Mouse (Mus musculus): ENCODE measurements around the gene Zfp629. TPM values are rescaled to one million over a fixed set of nuclear protein-coding genes. Genes with fewer than 3 reads are reported as not detected.

Gene Zfp629
- total RNA-seq, 2 experiments from 2014 or later = 16.5 TPM

- DNase-seq = peak; percentile 63 to 65
Measured at GRCm38 (mm10) chr7:127614511-127614890, 1.1 kb downstream of the Zfp629 start.

GRCm38 (mm10) chr7:127614091-127614490 lies 1.5 kb downstream of the Zfp629 start:
- DNase-seq = peak in 1 of 2 experiments; percentile 30

DNA sequence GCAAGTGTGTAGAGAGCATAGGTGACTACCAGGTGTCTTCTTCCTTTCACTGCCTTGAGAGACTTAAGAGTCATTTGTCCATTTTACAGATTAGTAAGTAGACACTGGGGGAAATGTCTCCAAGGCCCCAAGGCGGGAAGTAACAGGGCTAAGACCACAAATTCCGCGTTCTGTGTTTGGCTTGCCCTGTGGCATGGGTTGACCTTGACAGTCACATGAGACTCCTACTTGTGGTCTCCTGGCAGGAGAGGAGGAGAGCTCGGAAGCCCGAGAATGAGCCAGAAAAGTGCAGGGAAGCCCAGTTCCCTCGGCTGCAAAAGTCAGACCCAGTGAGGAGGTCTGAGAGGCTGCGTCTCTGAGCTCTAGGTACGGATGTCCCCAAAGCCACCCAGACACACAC lies 2.1 kb downstream of the Zfp629 start:
- DNase-seq = no peak

GRCm38 (mm10) chr7:127611561-127611960 lies 4.0 kb downstream of the Zfp629 start:
- DNase-seq = no peak

GRCm38 (mm10) chr7:127611011-127611410 lies 4.6 kb downstream of the Zfp629 start:
- DNase-seq = no peak

DNA sequence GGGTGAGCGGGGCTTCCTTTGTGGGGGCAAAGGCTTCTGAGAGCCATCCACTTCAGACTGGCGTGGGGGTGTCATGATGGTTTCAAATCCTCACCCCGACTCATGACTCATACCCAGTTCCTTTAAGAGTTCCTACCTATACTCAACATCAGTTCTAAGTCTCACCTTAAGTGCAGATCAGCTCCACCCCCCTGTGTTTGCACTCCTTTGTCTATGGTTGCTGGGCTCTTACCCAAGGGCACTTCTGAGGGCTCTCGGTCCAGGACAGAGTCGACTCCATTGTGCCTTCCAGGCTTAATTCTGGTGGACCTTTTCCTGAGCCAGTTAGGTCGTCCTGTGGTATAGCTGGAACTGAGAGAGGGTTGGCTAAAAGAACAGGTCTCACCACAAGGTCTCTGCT lies 8.4 kb downstream of the Zfp629 start:
- no peak for DNase-seq

- no peak for DNase-seq
Measured at GRCm38 (mm10) chr7:127604256-127604655, 11.3 kb downstream of the Zfp629 start.

- DNase-seq = no peak
Measured at GRCm38 (mm10) chr7:127602903-127603302, 12.7 kb downstream of the Zfp629 start.

DNA sequence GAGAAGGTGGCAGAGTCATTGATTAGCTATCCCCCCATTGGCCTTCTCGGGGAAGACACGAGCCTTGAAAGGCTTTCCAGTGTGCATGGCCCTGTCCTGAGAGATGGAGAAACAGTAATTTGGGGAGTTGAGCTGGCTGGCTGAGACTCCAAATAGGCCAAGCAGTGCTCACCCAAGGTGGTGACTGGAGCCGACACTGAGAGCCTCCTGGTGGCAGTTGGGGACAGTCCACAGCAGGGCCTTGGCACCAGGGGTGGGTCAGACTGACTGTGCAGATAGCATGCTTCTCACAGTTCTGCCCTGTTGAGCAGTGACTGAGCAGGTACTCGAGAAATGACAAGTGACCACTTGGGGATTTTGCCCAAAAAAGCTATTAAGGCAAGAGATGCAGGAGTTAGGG lies 13.9 kb downstream of the Zfp629 start:
- DNase-seq = no peak

DNA sequence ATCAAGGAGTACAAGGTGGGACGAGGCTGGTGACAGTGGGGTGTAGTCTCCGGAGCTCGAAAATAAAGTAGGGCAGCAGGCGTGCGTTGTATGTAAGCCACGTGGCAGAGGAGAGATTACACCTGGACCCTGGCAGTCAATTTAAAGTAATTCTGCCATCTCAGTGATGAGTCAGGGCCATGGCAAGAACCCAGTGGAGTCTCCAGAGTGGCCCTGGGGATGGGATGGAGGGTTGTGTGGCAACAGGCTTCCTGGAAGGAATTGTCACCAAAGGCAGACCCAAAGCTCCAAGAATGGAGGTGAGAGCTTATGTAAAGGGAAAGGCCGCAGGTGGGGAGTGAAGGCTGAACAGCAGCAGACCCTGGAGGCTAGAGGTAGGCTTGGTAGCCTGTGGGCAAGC lies 15.0 kb downstream of the Zfp629 start:
- no peak for DNase-seq

DNA sequence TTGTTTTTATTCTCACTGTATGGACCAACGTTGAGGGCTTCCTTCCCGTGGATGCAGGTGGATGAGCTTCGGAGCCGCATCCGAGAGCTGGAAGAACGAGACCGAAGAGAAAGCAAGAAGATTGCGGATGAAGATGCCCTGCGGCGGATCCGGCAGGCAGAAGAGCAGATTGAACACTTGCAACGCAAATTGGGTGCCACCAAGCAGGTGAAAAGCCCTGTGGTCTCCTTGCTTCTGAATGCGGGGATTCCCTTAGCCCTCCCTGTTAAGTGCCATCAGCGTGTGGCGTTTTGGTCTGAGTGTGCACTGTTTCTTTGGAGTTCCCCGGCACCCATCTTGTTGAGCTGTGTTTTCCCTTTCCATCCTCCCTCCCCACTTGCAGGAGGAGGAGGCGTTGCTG lies 18.9 kb downstream of the Zfp629 start:
- no peak for DNase-seq

DNA sequence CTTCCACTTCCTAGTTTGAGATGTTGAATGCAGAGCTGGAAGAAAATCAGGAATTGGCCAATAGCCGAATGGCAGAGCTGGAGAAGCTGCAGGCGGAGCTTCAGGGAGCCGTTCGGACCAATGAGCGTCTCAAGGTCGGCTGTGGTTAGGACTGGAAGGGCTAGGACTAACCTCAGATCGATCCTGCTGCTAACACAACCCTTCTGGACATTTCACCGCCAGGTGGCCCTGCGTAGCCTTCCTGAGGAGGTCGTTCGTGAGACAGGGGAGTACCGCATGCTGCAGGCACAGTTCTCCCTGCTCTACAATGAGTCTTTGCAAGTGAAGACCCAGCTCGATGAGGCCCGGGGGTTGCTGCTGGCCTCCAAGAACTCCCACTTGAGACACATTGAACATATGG lies 23.0 kb downstream of the Zfp629 start:
- no peak for DNase-seq

- no peak for DNase-seq
Measured at GRCm38 (mm10) chr7:127591108-127591507, 24.5 kb downstream of the Zfp629 start.

- DNase-seq = no peak
Measured at GRCm38 (mm10) chr7:127589637-127590036, 26.0 kb downstream of the Zfp629 start.

DNA sequence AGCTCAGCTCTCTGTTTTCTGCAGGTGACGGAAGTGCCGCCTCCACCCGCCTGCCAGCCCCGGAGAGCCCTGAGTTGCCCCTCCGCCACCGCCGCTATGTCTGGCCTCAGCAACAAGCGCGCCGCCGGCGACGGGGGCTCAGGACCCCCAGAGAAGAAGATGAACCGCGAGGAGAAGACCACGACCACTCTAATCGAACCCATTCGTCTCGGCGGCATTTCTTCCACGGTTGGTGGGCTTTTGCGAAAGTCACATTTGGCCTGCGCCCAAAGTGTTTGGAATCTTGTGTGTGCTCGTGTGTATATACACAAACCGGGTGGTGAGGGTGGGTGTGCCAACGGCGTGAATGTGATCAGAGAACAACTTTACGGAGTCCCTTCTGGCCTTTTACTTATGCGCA lies 26.7 kb downstream of the Zfp629 start:
- DNase-seq = no peak

DNA sequence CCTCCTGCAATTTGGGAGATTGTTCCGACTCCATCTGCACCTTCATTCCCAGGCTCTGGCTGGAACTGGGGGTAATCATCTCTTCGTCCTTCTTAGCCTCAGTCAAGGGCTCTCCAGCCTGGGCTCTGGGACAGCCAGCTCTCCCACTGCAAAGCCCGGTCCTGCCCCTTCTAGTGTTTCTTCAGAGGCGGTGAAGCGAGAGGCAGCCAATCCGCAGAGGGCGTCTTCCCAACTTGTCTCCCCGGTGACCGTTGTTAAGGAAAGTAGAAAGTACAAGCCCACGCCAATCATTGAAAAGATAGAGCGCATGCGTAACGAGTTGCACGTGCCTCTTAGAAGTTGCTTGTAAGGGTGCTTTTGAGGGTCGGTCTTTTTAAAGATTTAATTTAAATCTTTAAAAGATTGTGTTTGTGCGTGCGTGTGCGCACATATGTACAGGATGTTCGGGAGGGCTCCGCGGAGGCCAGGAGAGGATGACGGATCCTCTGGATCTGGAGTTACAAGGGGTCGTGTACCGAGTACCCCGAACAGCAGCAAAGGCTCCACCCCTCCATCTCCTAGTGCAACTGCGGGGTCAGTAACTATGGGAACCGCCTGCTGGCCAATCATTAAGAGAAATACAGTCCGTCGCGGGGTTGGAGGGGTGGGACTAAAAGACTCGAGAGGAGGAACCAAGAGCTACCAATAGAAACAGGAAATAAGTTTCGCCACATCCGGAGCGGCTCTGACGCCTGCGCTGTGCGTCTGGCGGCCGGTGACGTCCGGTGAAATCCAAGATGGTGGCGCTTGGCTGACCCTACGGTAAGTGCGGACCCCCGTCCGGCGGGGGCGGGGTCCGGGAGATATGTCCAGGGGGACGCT lies 27.4 kb downstream of the Zfp629 start, which contains the start of the genes Ccdc189 and Rnf40:
TSS of gene Ccdc189 (minus strand) at position 585 of the 861 bp plus-strand sequence.
TSS of gene Rnf40 (plus strand) at position 757 of the 861 bp plus-strand sequence.
- DNase-seq = peak; percentile 94 to 98

DNA sequence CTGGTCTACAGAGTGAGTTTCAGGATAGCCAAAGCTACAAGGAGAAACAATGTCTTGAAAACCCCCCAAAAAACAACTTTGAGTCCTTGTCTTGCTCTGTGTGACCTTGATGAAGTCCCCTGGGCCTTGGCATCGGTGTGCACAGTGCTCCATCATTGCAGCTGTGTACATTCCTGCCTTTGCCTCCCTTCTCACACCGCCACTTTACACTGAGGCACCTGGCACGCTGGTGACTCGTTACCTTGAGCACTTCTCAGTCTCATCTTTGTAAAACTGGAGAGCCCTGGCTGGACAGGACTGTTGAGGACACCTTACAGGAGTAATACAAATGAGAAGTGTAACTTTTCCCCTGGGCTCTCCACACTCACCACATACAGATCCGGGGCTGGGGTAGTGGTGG lies 28.4 kb downstream of the Zfp629 start:
- DNase-seq = no peak

GRCm38 (mm10) chr7:127586149-127586548 lies 29.4 kb downstream of the Zfp629 start:
- DNase-seq = no peak

- no peak for DNase-seq
Measured at GRCm38 (mm10) chr7:127585031-127585430, 30.6 kb downstream of the Zfp629 start.

GRCm38 (mm10) chr7:127583260-127583659 lies 32.3 kb downstream of the Zfp629 start:
- DNase-seq = no peak

DNA sequence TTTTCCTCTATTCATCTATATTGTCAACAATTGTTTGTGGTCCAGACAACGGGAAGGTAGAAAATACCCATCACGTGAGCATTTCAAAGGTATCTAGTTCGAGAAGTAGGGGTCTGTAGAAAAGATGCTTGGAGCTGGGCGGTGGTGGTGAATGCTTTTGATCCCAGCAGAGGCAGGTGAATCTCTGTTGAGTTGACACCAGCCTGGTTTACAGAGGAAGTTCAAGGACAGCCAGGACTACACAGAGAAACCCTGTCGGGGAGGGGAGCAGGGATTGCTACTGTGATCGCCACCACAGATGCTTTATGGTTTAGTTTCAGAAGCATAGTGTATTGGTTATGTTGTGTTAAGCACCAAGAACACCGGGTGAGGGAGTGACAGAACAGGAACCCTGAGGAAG lies 41.5 kb downstream of the Zfp629 start:
- no peak for DNase-seq

DNA sequence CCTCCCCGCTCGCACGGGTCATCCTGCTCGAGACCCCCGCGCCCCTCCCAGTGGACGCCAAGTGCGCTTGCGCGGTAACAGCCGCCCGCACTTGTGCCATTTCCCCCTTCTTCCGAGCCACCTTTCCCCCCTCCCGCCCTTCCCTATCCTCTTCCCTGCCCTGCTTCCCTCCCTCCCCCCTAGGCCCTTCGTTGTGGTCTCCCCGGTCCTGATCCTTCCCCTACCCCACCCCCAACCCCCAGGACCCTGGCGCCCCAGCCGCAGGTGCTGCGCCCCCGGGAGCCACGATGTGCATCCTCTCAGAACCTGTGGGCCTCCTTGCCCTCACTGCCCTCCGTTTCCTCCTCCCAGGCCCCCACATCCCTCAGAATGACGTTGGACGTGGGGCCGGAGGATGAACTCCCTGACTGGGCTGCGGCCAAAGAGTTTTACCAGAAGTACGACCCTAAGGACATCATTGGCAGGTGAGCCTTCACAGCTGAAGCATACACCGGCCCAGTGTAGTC lies 42.0 kb downstream of the Zfp629 start:
- DNase-seq = peak in 1 of 2 experiments; percentile 37

DNA sequence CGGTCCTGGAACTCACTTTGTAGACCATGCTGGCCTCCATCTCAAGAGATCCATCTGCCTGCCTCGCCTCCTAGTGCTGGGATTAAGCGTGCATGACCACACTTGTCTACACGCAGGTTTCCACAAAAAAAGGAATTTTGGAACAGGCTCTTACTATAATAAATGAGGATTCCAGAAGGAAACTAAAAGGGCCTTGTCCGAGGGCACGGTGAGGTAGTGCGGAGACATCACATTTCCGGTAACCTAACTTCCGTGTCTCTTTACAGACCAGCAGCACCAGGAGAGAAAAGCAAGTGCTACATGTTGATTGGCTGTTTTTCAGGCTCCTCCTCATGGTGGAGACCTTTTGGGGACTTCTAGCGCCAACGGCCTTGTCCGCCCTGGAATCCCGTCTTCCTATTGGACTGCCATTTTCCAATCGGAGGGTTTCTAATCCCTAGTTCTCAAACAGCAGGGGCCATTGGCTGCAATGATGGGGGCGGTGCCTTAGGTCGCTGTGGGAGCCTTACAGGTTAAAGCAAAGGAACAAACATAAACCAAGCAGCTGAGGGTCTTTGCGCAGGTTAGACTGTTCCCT lies 42.6 kb downstream of the Zfp629 start, which contains the start of gene Phkg2:
TSS of gene Phkg2 (plus strand) at position 446 of the 577 bp plus-strand sequence.
- peak; percentile 95 to 99 for DNase-seq
